Mouse (Mus musculus) liver, embryonic 14.5 days (tissue): ENCODE data around the gene Ccdc47.

Experiments used
- CTCF ChIP-seq: IDR thresholded peaks from 2 replicates; pipeline ENCODE4 v1.5.1; 2016; ENCODE audit warnings: antibody characterized with exemption, low read depth, control low read depth
- EP300 ChIP-seq: IDR thresholded peaks from 2 replicates; pipeline ENCODE4 v1.6.1; 2016; ENCODE audit warnings: antibody characterized with exemption, low read depth

DNA sequence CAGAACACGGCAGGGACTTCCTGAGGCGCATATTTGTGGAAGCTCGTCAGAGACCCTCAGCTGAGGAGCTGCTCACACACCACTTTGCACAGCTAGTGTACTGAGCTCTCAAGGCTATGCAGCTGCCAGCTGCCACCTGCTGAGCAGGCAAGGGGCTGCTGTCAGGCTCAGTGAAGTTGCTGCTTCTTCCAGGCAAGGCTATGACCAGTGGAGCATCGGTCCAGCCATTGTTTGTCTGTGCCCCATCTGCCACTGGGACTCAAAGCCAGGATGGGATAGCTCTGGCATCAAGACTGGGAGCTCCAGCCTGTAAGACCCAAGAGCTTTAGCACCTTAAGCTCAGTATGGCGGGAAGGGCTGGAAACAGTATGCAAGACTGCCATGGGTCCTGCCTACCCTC is 62.1 kb downstream of the Ccdc47 start:
- TF ChIP-seq CTCF = no peak
- no peak for TF ChIP-seq EP300
